ENCODE assay signal across 17 mouse cellular contexts in the genomic region with DNA sequence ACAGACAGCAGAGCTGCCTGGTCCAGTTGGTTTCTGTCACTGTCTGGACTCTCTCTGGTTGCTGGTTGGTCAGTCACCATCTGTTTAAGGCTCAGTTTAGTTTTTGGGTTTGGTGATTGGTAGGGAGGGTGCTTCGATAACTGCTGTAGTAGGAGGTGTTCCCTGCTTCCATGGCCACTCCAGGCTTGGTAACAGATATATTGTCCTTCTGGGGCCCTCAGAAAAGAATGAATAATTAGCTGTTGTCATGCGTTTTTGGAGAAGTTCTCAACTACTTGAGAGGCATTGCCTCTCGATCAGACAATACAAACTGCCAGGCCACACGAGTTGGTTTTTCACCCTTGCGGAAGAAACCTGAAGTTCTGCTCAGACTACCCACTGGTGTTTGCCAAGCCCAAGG.
DNase-seq lines count a peak whose midpoint lies in the region; ATAC-seq and TF ChIP-seq lines count a peak whose summit lies in the region.
"Had no signal": no experiment of that assay in that cellular context is flagged by ENCODE, and none has a peak within 500 bp of the region (broad histone marks: within the 10 kb centered on the region; RNA-seq: fewer than 3 reads in every experiment).

No protein-coding gene starts in this region.

- H3K9ac ChIP-seq in hindbrain, embryonic 13.5 days: no peak overlapping the region
- no peak overlapping the region for H3K9ac ChIP-seq in midbrain, postnatal 0 days (replicated peaks; ENCODE audit: low read length, poor library complexity, severe bottlenecking)

- TF ChIP-seq POLR2A in brain, embryonic 14.5 days (IDR thresholded peaks at IDR 0.05; ENCODE audit: borderline replicate concordance, extremely low read depth, insufficient read depth, insufficient read length, poor library complexity, severe bottlenecking): no peak
- TF ChIP-seq POLR2A in kidney, adult 2 months (IDR thresholded peaks at IDR 0.05; ENCODE audit: low read depth, low read length): no peak

- no peak overlapping the region for H3K4me3 ChIP-seq in layer of hippocampus, adult 2 months
- H3K4me3 ChIP-seq in hindbrain, embryonic 13.5 days: no peak overlapping the region
- H3K4me3 ChIP-seq in midbrain, postnatal 0 days (ENCODE audit: low read depth, low read length): no peak overlapping the region
- H3K4me3 ChIP-seq in kidney, adult 2 months (ENCODE audit: insufficient read depth, low read depth, low read length): no peak overlapping the region
- H3K4me3 ChIP-seq: limb, embryonic 10.5 days had no signal

- no peak overlapping the region for H3K4me2 ChIP-seq in hindbrain, embryonic 13.5 days
- no peak overlapping the region for H3K4me2 ChIP-seq in midbrain, postnatal 0 days (ENCODE audit: low read depth, low read length, poor library complexity, severe bottlenecking)
- H3K4me2 ChIP-seq: liver, embryonic 11.5 days had no signal

- no peaks in the 10 kb centered on the region for H3K36me3 ChIP-seq in hindbrain, embryonic 13.5 days
- H3K36me3 ChIP-seq in midbrain, postnatal 0 days (ENCODE audit: insufficient read depth, low read length): no peaks in the 10 kb centered on the region
- H3K36me3 ChIP-seq in kidney, adult 2 months (ENCODE audit: control insufficient read depth, insufficient read depth, low read length): no peaks in the 10 kb centered on the region
- H3K36me3 ChIP-seq: limb, embryonic 10.5 days had no signal

- H3K4me1 ChIP-seq in hindbrain, embryonic 13.5 days (replicated peaks): peaks cover 38% of the 10 kb centered on the region
- H3K4me1 ChIP-seq in midbrain, postnatal 0 days (ENCODE audit: insufficient read depth, low read length): no peaks in the 10 kb centered on the region
- no peaks in the 10 kb centered on the region for H3K4me1 ChIP-seq in kidney, adult 2 months (ENCODE audit: control insufficient read depth, insufficient read depth, low read length)

- WGBS in hindbrain, embryonic 13.5 days: 25% methylated on average over 5 of the region's 5 CpGs
- WGBS in midbrain, postnatal 0 days: 46% methylated on average over 5 of the region's 5 CpGs
- 81% methylated on average over 5 of the region's 5 CpGs for WGBS in kidney, adult 2 months

- peak overlapping the region; percentile 73 for H3K27ac ChIP-seq in layer of hippocampus, adult 2 months
- H3K27ac ChIP-seq in hindbrain, embryonic 13.5 days: peak overlapping the region; percentile 60; the same call in 1 of the 2 replicates
- H3K27ac ChIP-seq in midbrain, postnatal 0 days (ENCODE audit: low read depth, low read length): no peak overlapping the region
- H3K27ac ChIP-seq in kidney, adult 2 months (ENCODE audit: insufficient read depth, low read depth, low read length): no peak overlapping the region
- H3K27ac ChIP-seq: limb, embryonic 10.5 days; macrophage had no signal

- no peak for DNase-seq in layer of hippocampus, adult 2 months (ENCODE audit: low spot score in 2 of 2)
- no peak for DNase-seq in layer of hippocampus, adult 8-10 months (ENCODE audit: low spot score in 2 of 2)
- peak; percentile 35 for DNase-seq in brain, embryonic 14.5 days (ENCODE audit: low read depth)
- peak; percentile 2 for DNase-seq in midbrain, postnatal 0 days (ENCODE audit: low spot score)
- DNase-seq in kidney, adult 2 months: no peak
- no peak for DNase-seq in gastrocnemius, postnatal 10 days
- DNase-seq: adrenal gland, postnatal 36 days; B cell, adult 2 months; cerebellum, adult 9-10 months; gastrocnemius, postnatal 14 days; lung, adult 2 months; thymus, adult 18-20 months had no signal

- H3K9me3 ChIP-seq in hindbrain, embryonic 13.5 days: no peaks in the 10 kb centered on the region
- no peaks in the 10 kb centered on the region for H3K9me3 ChIP-seq in midbrain, postnatal 0 days (ENCODE audit: low read length)
- H3K9me3 ChIP-seq: limb, embryonic 10.5 days had no signal

- H3K27me3 ChIP-seq in hindbrain, embryonic 13.5 days: peaks cover 19% of the 10 kb centered on the region
- no peaks in the 10 kb centered on the region for H3K27me3 ChIP-seq in midbrain, postnatal 0 days (ENCODE audit: insufficient read depth, low read length)
- no peaks in the 10 kb centered on the region for H3K27me3 ChIP-seq in kidney, adult 2 months (replicated peaks; ENCODE audit: control insufficient read depth, insufficient read depth, low read length)

- no peak for ATAC-seq in hindbrain, embryonic 13.5 days (ENCODE audit: low FRiP score)
- no peak for ATAC-seq in midbrain, postnatal 0 days (ENCODE audit: low FRiP score)
- ATAC-seq: inflammation-experienced regulatory T-cells, adult 6 months had no signal

- TF ChIP-seq CTCF in layer of hippocampus, adult 2 months (conservative IDR thresholded peaks at IDR 0.05): no peak
- 0 out of 2 replicates have a peak, but pooled peaks have one; percentile 6 for TF ChIP-seq CTCF in brain, embryonic 14.5 days (IDR thresholded peaks at IDR 0.05; ENCODE audit: borderline replicate concordance, extremely low read depth, insufficient read depth, insufficient read length)
- TF ChIP-seq CTCF in midbrain, postnatal 0 days (IDR thresholded peaks at IDR 0.05): no peak
- no peak for TF ChIP-seq CTCF in kidney, adult 2 months (conservative IDR thresholded peaks at IDR 0.05; ENCODE audit: insufficient read depth, insufficient read length, low read depth, low read length)

Comparison
In these comparisons a context has a peak if more than half of its experiments do, and no peak if none do; other contexts are left out.
1. DNase-seq: peak in brain, embryonic 14.5 days (single experiment) and midbrain, postnatal 0 days (single experiment); none in layer of hippocampus, adult 2 months (0 of 2), layer of hippocampus, adult 8-10 months (0 of 2), kidney, adult 2 months (single experiment) and gastrocnemius, postnatal 10 days (single experiment).
2. H3K27ac ChIP-seq: peak in layer of hippocampus, adult 2 months (single experiment) and hindbrain, embryonic 13.5 days (single experiment); none in midbrain, postnatal 0 days (single experiment) and kidney, adult 2 months (single experiment).